Mouse (Mus musculus): ENCODE results near the gene Samd14. TPM values are rescaled to one million over a fixed set of nuclear protein-coding genes. Genes with fewer than 3 reads are reported as not detected.

Samd14 gene
- polyA plus RNA-seq, 1 experiment from 2014 or later, result 16.3 TPM

GRCm38 (mm10) chr11:94973313-94973712, 36.4 kb upstream of the Samd14 start:
- no peaks in the 10 kb centered on the region for H3K9me3 ChIP-seq (replicated peaks; ENCODE audit: control insufficient read depth, low read length)
- no peak; the same call in 1 of the 2 replicates for ATAC-seq (replicated peaks; ENCODE audit: insufficient number of reproducible peaks, low FRiP score, low TSS enrichment)
- peak overlapping the region; percentile 29 for H3K4me3 ChIP-seq (ENCODE audit: low read depth, low read length)
- peak overlapping the region; percentile 55; the same call in 1 of the 2 replicates for H3K27ac ChIP-seq (ENCODE audit: low read depth, low read length)
- peaks cover 22% of the 10 kb centered on the region for H3K4me1 ChIP-seq (ENCODE audit: control insufficient read depth, insufficient read depth, low read length)
- H3K4me2 ChIP-seq, result peak overlapping the region; percentile 58
- peak overlapping the region; percentile 43; the same call in 1 of the 2 replicates for H3K9ac ChIP-seq (ENCODE audit: low read depth, low read length)
- peaks cover 3% of the 10 kb centered on the region; the same call in 1 of the 2 replicates for H3K27me3 ChIP-seq (ENCODE audit: control insufficient read depth, insufficient read depth, low read length)
- no peaks in the 10 kb centered on the region for H3K36me3 ChIP-seq (ENCODE audit: control insufficient read depth, insufficient read depth, low read length)
- WGBS (ENCODE audit: insufficient replicate concordance), result 40% methylated on average over 4 of the region's 4 CpGs

GRCm38 (mm10) chr11:94974951-94975350, 34.7 kb upstream of the Samd14 start:
- Histone ChIP-seq H3K9me3 (replicated peaks; ENCODE audit: control insufficient read depth, low read length) (no peaks in the 10 kb centered on the region), H3K4me3 (ENCODE audit: low read depth, low read length) (no peak overlapping the region), H3K27ac (ENCODE audit: low read depth, low read length) (no peak overlapping the region), H3K9ac (ENCODE audit: low read depth, low read length) (no peak overlapping the region), H3K27me3 (ENCODE audit: control insufficient read depth, insufficient read depth, low read length) (peaks cover 3% of the 10 kb centered on the region; the same call in 1 of the 2 replicates), H3K4me2 (no peak overlapping the region), H3K4me1 (ENCODE audit: control insufficient read depth, insufficient read depth, low read length) (peaks cover 31% of the 10 kb centered on the region), H3K36me3 (ENCODE audit: control insufficient read depth, insufficient read depth, low read length) (no peaks in the 10 kb centered on the region)
- ATAC-seq (replicated peaks; ENCODE audit: insufficient number of reproducible peaks, low FRiP score, low TSS enrichment), result no peak
- WGBS (ENCODE audit: insufficient replicate concordance), result 72% methylated on average over 2 of the region's 2 CpGs

- no peak within 1 kb of the TSS for H3K4me3 ChIP-seq (ENCODE audit: low read depth, low read length)
- no peak within 1 kb of the TSS for H3K4me2 ChIP-seq
- no peaks in the 10 kb centered on the region for H3K36me3 ChIP-seq (ENCODE audit: control insufficient read depth, insufficient read depth, low read length)
- H3K4me1 ChIP-seq (ENCODE audit: control insufficient read depth, insufficient read depth, low read length), result peaks cover 31% of the 10 kb centered on the region
- WGBS (ENCODE audit: insufficient replicate concordance), result 50% methylated on average over 5 of the region's 5 CpGs
- ATAC-seq (replicated peaks; ENCODE audit: insufficient number of reproducible peaks, low FRiP score, low TSS enrichment), result no peak
- 0 out of 2 replicates have a peak, but pooled peaks cover 3% of the 10 kb centered on the region for H3K27me3 ChIP-seq (ENCODE audit: control insufficient read depth, insufficient read depth, low read length)
- H3K9me3 ChIP-seq (replicated peaks; ENCODE audit: control insufficient read depth, low read length), result no peaks in the 10 kb centered on the region
- H3K9ac ChIP-seq (ENCODE audit: low read depth, low read length), result no peak within 1 kb of the TSS
- H3K27ac ChIP-seq (ENCODE audit: low read depth, low read length), result peak within 1 kb of the TSS; percentile 51; the same call in 1 of the 2 replicates
These were observed 33.5 kb upstream of the Samd14 start, which contains the start of gene Sgca for GRCm38 (mm10) chr11:94976199-94976598. Gene Sgca (minus strand): TSS chr11:94976327.

- Histone ChIP-seq H3K9me3 (replicated peaks; ENCODE audit: control insufficient read depth, low read length) (no peaks in the 10 kb centered on the region), H3K4me1 (ENCODE audit: control insufficient read depth, insufficient read depth, low read length) (peaks cover 23% of the 10 kb centered on the region), H3K36me3 (ENCODE audit: control insufficient read depth, insufficient read depth, low read length) (no peaks in the 10 kb centered on the region), H3K9ac (ENCODE audit: low read depth, low read length) (peak overlapping the region; percentile 30; the same call in 1 of the 2 replicates), H3K4me3 (ENCODE audit: low read depth, low read length) (no peak overlapping the region), H3K4me2 (peak overlapping the region; percentile 58), H3K27ac (ENCODE audit: low read depth, low read length) (no peak overlapping the region), H3K27me3 (ENCODE audit: control insufficient read depth, insufficient read depth, low read length) (no peaks in the 10 kb centered on the region)
- ATAC-seq (replicated peaks; ENCODE audit: insufficient number of reproducible peaks, low FRiP score, low TSS enrichment), result no peak
- WGBS (ENCODE audit: insufficient replicate concordance), result 39% methylated on average over 9 of the region's 9 CpGs
These were observed 31.3 kb upstream of the Samd14 start for GRCm38 (mm10) chr11:94978178-94978915.

- no peaks in the 10 kb centered on the region for H3K36me3 ChIP-seq (ENCODE audit: control insufficient read depth, insufficient read depth, low read length)
- peak; percentile 89 for ATAC-seq (replicated peaks; ENCODE audit: insufficient number of reproducible peaks, low FRiP score, low TSS enrichment)
- under 1% methylated on average over 20 of the region's 20 CpGs for WGBS (ENCODE audit: insufficient replicate concordance)
- peak overlapping the region; percentile 30; the same call in 1 of the 2 replicates for H3K9ac ChIP-seq (ENCODE audit: low read depth, low read length)
- no peaks in the 10 kb centered on the region for H3K9me3 ChIP-seq (replicated peaks; ENCODE audit: control insufficient read depth, low read length)
- peak overlapping the region; percentile 58 for H3K4me2 ChIP-seq
- 0 out of 2 replicates have a peak overlapping the region, but pooled peaks have one; percentile 6 for H3K4me3 ChIP-seq (ENCODE audit: low read depth, low read length)
- H3K27me3 ChIP-seq (ENCODE audit: control insufficient read depth, insufficient read depth, low read length), result no peaks in the 10 kb centered on the region
- H3K27ac ChIP-seq (ENCODE audit: low read depth, low read length), result no peak overlapping the region
- peaks cover 21% of the 10 kb centered on the region for H3K4me1 ChIP-seq (ENCODE audit: control insufficient read depth, insufficient read depth, low read length)
These were observed 30.7 kb upstream of the Samd14 start for GRCm38 (mm10) chr11:94978947-94979346.

GRCm38 (mm10) chr11:94979462-94980179, 30.1 kb upstream of the Samd14 start:
- 0 out of 2 replicates have a peak overlapping the region, but pooled peaks have one; percentile 6 for H3K4me3 ChIP-seq (ENCODE audit: low read depth, low read length)
- ATAC-seq (replicated peaks; ENCODE audit: insufficient number of reproducible peaks, low FRiP score, low TSS enrichment), result no peak
- H3K9me3 ChIP-seq (replicated peaks; ENCODE audit: control insufficient read depth, low read length), result no peaks in the 10 kb centered on the region
- no peaks in the 10 kb centered on the region for H3K36me3 ChIP-seq (ENCODE audit: control insufficient read depth, insufficient read depth, low read length)
- H3K4me2 ChIP-seq, result peak overlapping the region; percentile 58
- no peak overlapping the region for H3K27ac ChIP-seq (ENCODE audit: low read depth, low read length)
- WGBS (ENCODE audit: insufficient replicate concordance), result 72% methylated on average over 11 of the region's 11 CpGs
- H3K9ac ChIP-seq (ENCODE audit: low read depth, low read length), result peak overlapping the region; percentile 28; the same call in 1 of the 2 replicates
- H3K4me1 ChIP-seq (ENCODE audit: control insufficient read depth, insufficient read depth, low read length), result peaks cover 21% of the 10 kb centered on the region
- no peaks in the 10 kb centered on the region for H3K27me3 ChIP-seq (ENCODE audit: control insufficient read depth, insufficient read depth, low read length)

- H3K36me3 ChIP-seq (ENCODE audit: control insufficient read depth, insufficient read depth, low read length), result no peaks in the 10 kb centered on the region
These were observed 24.5 kb upstream of the Samd14 start for GRCm38 (mm10) chr11:94985140-94985539.

GRCm38 (mm10) chr11:94985822-94986221, 23.9 kb upstream of the Samd14 start:
- Histone ChIP-seq H3K9ac (ENCODE audit: low read depth, low read length) (no peak overlapping the region), H3K27ac (ENCODE audit: low read depth, low read length) (no peak overlapping the region), H3K4me1 (ENCODE audit: control insufficient read depth, insufficient read depth, low read length) (peaks cover 12% of the 10 kb centered on the region), H3K9me3 (replicated peaks; ENCODE audit: control insufficient read depth, low read length) (no peaks in the 10 kb centered on the region), H3K36me3 (ENCODE audit: control insufficient read depth, insufficient read depth, low read length) (no peaks in the 10 kb centered on the region), H3K27me3 (ENCODE audit: control insufficient read depth, insufficient read depth, low read length) (no peaks in the 10 kb centered on the region), H3K4me2 (no peak overlapping the region), H3K4me3 (ENCODE audit: low read depth, low read length) (no peak overlapping the region)
- ATAC-seq (replicated peaks; ENCODE audit: insufficient number of reproducible peaks, low FRiP score, low TSS enrichment), result no peak
- WGBS (ENCODE audit: insufficient replicate concordance), result 79% methylated on average over 5 of the region's 5 CpGs

More at GRCm38 (mm10) chr11:94985140-94985539, 24.5 kb upstream of the Samd14 start:
- H3K9ac ChIP-seq (ENCODE audit: low read depth, low read length), result no peak overlapping the region
- no peak overlapping the region for H3K4me2 ChIP-seq
- WGBS (ENCODE audit: insufficient replicate concordance), result 45% methylated on average over 1 of the region's 1 CpGs
- no peaks in the 10 kb centered on the region for H3K27me3 ChIP-seq (ENCODE audit: control insufficient read depth, insufficient read depth, low read length)
- H3K27ac ChIP-seq (ENCODE audit: low read depth, low read length), result no peak overlapping the region
- H3K4me3 ChIP-seq (ENCODE audit: low read depth, low read length), result no peak overlapping the region
- no peaks in the 10 kb centered on the region for H3K9me3 ChIP-seq (replicated peaks; ENCODE audit: control insufficient read depth, low read length)
- peaks cover 12% of the 10 kb centered on the region for H3K4me1 ChIP-seq (ENCODE audit: control insufficient read depth, insufficient read depth, low read length)
- ATAC-seq (replicated peaks; ENCODE audit: insufficient number of reproducible peaks, low FRiP score, low TSS enrichment), result no peak
